Comparison of ENCODE assay signal across 9 mouse cellular contexts in genomic region chr1:155527787-155528158, GRCm38 (mm10). TPM values are rescaled to one million over a fixed set of nuclear protein-coding genes. Genes with fewer than 3 reads are reported as not detected.
DNase-seq lines count a peak whose midpoint lies in the region; ATAC-seq and TF ChIP-seq lines count a peak whose summit lies in the region.
"Had no signal": no experiment of that assay in that cellular context is flagged by ENCODE, and none has a peak within 500 bp of the region (broad histone marks: within the 10 kb centered on the region; RNA-seq: fewer than 3 reads in every experiment).

No protein-coding gene starts in this region.

- H3K4me3 ChIP-seq in hindbrain, embryonic 14.5 days (replicated peaks; ENCODE audit: low read length) = no peak overlapping the region
- no peak overlapping the region for H3K4me3 ChIP-seq in hindbrain, embryonic 12.5 days
- H3K4me3 ChIP-seq in ES-E14 (ENCODE audit: insufficient read depth in 1 of 2, low read depth in 1 of 2, low read length in 2 of 2, poor library complexity in 1 of 2, severe bottlenecking in 1 of 2) = no peak overlapping the region
- no peak overlapping the region for H3K4me3 ChIP-seq in forebrain, embryonic 16.5 days (replicated peaks; ENCODE audit: low read length)
- H3K4me3 ChIP-seq: erythroblast, embryonic 14.5 days had no signal

- TF ChIP-seq CTCF in Patski (IDR thresholded peaks at IDR 0.05) = no peak

- ATAC-seq in hindbrain, embryonic 14.5 days (ENCODE audit: low FRiP score) = no peak
- no peak for ATAC-seq in hindbrain, embryonic 12.5 days (ENCODE audit: low FRiP score)
- no peak for ATAC-seq in Patski
- ATAC-seq in forebrain, embryonic 16.5 days = no peak

- H3K9me3 ChIP-seq in hindbrain, embryonic 14.5 days (ENCODE audit: control insufficient read depth, low read length) = no peaks in the 10 kb centered on the region
- H3K9me3 ChIP-seq in hindbrain, embryonic 12.5 days (replicated peaks) = no peaks in the 10 kb centered on the region
- H3K9me3 ChIP-seq in ES-E14 (ENCODE audit: control insufficient read depth, insufficient read depth, low read depth, low read length) = no peaks in the 10 kb centered on the region
- H3K9me3 ChIP-seq in forebrain, embryonic 16.5 days (ENCODE audit: control insufficient read depth, low read length) = no peaks in the 10 kb centered on the region

- H3K9ac ChIP-seq in hindbrain, embryonic 14.5 days = no peak overlapping the region
- no peak overlapping the region for H3K9ac ChIP-seq in hindbrain, embryonic 12.5 days
- H3K9ac ChIP-seq in ES-E14 (ENCODE audit: insufficient read depth, low read depth, low read length, poor library complexity, severe bottlenecking) = no peak overlapping the region
- no peak overlapping the region for H3K9ac ChIP-seq in forebrain, embryonic 16.5 days (replicated peaks; ENCODE audit: low read depth, low read length)
- H3K9ac ChIP-seq: liver, embryonic 14.5 days had no signal

- H3K27me3 ChIP-seq in hindbrain, embryonic 14.5 days (ENCODE audit: control insufficient read depth, insufficient read depth, low read length) = no peaks in the 10 kb centered on the region
- H3K27me3 ChIP-seq in hindbrain, embryonic 12.5 days = peaks cover 12% of the 10 kb centered on the region
- no peaks in the 10 kb centered on the region for H3K27me3 ChIP-seq in Patski
- H3K27me3 ChIP-seq in forebrain, embryonic 16.5 days (replicated peaks; ENCODE audit: control insufficient read depth, insufficient read depth, low read length) = no peaks in the 10 kb centered on the region

- H3K36me3 ChIP-seq in hindbrain, embryonic 14.5 days (replicated peaks; ENCODE audit: control insufficient read depth, insufficient read depth) = no peaks in the 10 kb centered on the region
- no peaks in the 10 kb centered on the region for H3K36me3 ChIP-seq in hindbrain, embryonic 12.5 days
- H3K36me3 ChIP-seq in ES-E14 (ENCODE audit: control insufficient read depth, insufficient read depth, low read length, poor library complexity, severe bottlenecking) = no peaks in the 10 kb centered on the region
- no peaks in the 10 kb centered on the region for H3K36me3 ChIP-seq in forebrain, embryonic 16.5 days (ENCODE audit: control insufficient read depth, insufficient read depth)

- no peak overlapping the region for H3K4me2 ChIP-seq in hindbrain, embryonic 14.5 days (replicated peaks)
- H3K4me2 ChIP-seq in hindbrain, embryonic 12.5 days (replicated peaks) = no peak overlapping the region
- no peak overlapping the region for H3K4me2 ChIP-seq in forebrain, embryonic 16.5 days (ENCODE audit: low read length)

- CTCF ChIA-PET in Patski (lab: Charles Lee) = interaction anchor here (0.7 to 1.5 kb wide), 3 partner anchors 9 to 297 kb away, joined by 3 to 5 read pairs (median 4); no protein-coding TSS in a partner anchor

- POLR2A ChIA-PET in Patski (lab: Charles Lee) = interaction anchor here (0.7 kb wide), 2 partner anchors 22 to 278 kb away, joined by 3 read pairs; no protein-coding TSS in a partner anchor

- no peak for DNase-seq in hindbrain, embryonic 14.5 days (ENCODE audit: low spot score)
- DNase-seq in ES-E14 (ENCODE audit: low read depth, low spot score) (no peak), Patski (ENCODE audit: low read depth, low spot score) (peak; percentile 35)
- no peak for DNase-seq in c-Kit-positive CD71-positive TER-119-positive erythroid progenitor cells, embryonic 14.5 days (ENCODE audit: low spot score)
- DNase-seq in layer of hippocampus, adult 9-10 months (ENCODE audit: low spot score) = no peak

- 18% methylated on average over 8 of the region's 8 CpGs for WGBS in hindbrain, embryonic 14.5 days
- WGBS in hindbrain, embryonic 12.5 days = 19% methylated on average over 8 of the region's 8 CpGs
- WGBS in forebrain, embryonic 16.5 days = 15% methylated on average over 8 of the region's 8 CpGs

- peak overlapping the region; percentile 43; the same call in 1 of the 2 replicates for H3K27ac ChIP-seq in hindbrain, embryonic 14.5 days
- H3K27ac ChIP-seq in hindbrain, embryonic 12.5 days = no peak overlapping the region; the same call in 1 of the 2 replicates
- H3K27ac ChIP-seq in ES-E14 (ENCODE audit: insufficient read depth, low read depth, low read length, poor library complexity, severe bottlenecking) = no peak overlapping the region
- peak overlapping the region; percentile 41; the same call in 1 of the 2 replicates for H3K27ac ChIP-seq in forebrain, embryonic 16.5 days (ENCODE audit: low read length)
- H3K27ac ChIP-seq: liver, embryonic 14.5 days had no signal

- in situ Hi-C loops in ES-E14 (cut with MboI; ENCODE audit: low sequenced_read_pairs in 2 of 2, unreplicated experiment in 2 of 2) (loop anchor here in 1 of 2 experiments (10.0 kb wide), 1 partner anchor 233 kb away; no protein-coding TSS in a partner anchor), Patski (cut with MboI; ENCODE audit: low pct_unique_long_range_greater_than_20kb) (loop anchor here (10.0 kb wide), 1 partner anchor 303 kb away; no protein-coding TSS in a partner anchor)

- H3K4me1 ChIP-seq in hindbrain, embryonic 14.5 days (replicated peaks; ENCODE audit: control insufficient read depth, insufficient read depth, low read length) = peaks cover 40% of the 10 kb centered on the region
- H3K4me1 ChIP-seq in hindbrain, embryonic 12.5 days = peaks cover 47% of the 10 kb centered on the region
- H3K4me1 ChIP-seq in ES-E14 (ENCODE audit: control insufficient read depth in 2 of 2, insufficient read depth in 2 of 2, low read length in 2 of 2, poor library complexity in 1 of 2) = 0 out of 4 replicates have a peak, but pooled peaks cover 0 to 2% of the 10 kb centered on the region in 2 experiments
- peaks cover 34% of the 10 kb centered on the region for H3K4me1 ChIP-seq in forebrain, embryonic 16.5 days (replicated peaks; ENCODE audit: control insufficient read depth, insufficient read depth, low read length)

TF ChIP-seq in ES-E14, 5 proteins besides CTCF, POLR2A, EP300 and RAD21:
- no peak for TF ChIP-seq ZC3H11A (IDR thresholded peaks at IDR 0.05; ENCODE audit: borderline replicate concordance, low read depth, low read length)
- no peak for TF ChIP-seq CHD2 (IDR thresholded peaks at IDR 0.05; ENCODE audit: low read depth, low read length)
- 0 out of 2 replicates have a peak, but pooled peaks have one; percentile 6 for TF ChIP-seq ZNF384 (IDR thresholded peaks at IDR 0.05; ENCODE audit: low read depth, low read length)
- TF ChIP-seq HCFC1 (IDR thresholded peaks at IDR 0.05; ENCODE audit: borderline replicate concordance, insufficient read depth, low read length) = no peak
- no peak for TF ChIP-seq MAFK (IDR thresholded peaks at IDR 0.05; ENCODE audit: insufficient read depth, low read depth, low read length)

RNA-seq across cellular contexts. Expression of gene Acbd6, which starts 30.1 kb away (rescaled TPM):
- polyA plus RNA-seq in hindbrain, embryonic 14.5 days (2014; fragmentation: Nextera tagmentation; extraction: Ambion mirVana) = 99.5 and 103 TPM in 2 replicates
- polyA plus RNA-seq in hindbrain, embryonic 12.5 days (2016; fragmentation: Nextera tagmentation; extraction: Ambion mirVana) = 91.1 and 91.9 TPM in 2 replicates
- total RNA-seq in ES-E14 (2012; rRNA removed) = 47.6 and 49.8 TPM in 2 replicates
- 105 TPM for polyA plus RNA-seq in Patski (2021)
- polyA plus RNA-seq in forebrain, embryonic 16.5 days (2015; fragmentation: Nextera tagmentation; extraction: Ambion mirVana) = 84.4 and 87.4 TPM in 2 replicates

Comparison
In these comparisons a context has a peak if more than half of its experiments do, and no peak if none do; other contexts are left out.
1. H3K27ac ChIP-seq: peak in hindbrain, embryonic 14.5 days (single experiment) and forebrain, embryonic 16.5 days (single experiment); none in hindbrain, embryonic 12.5 days (single experiment) and ES-E14 (single experiment).